Mouse (Mus musculus) stomach, postnatal 0 days (tissue): ENCODE measurements around the gene Pdpr. TPM values are rescaled to one million over a fixed set of nuclear protein-coding genes. Genes with fewer than 3 reads are reported as not detected.

Experiments
- ATAC-seq: fragments of 200-750 bp; cut with Nextera tagmentation; 2 replicates; pipeline ENCODE4 v1.8.0; 2017; ENCODE audit not compliant: low FRiP score, low TSS enrichment
- DNase-seq: peaks from one replicate; pipeline ENCODE4 v3.0.0-alpha.2; 2016; ENCODE audit warnings: low spot score
- H3K27ac ChIP-seq: fragments of 300-500 bp; sonication (generic); replicated peaks from 2 replicates; pipeline ENCODE4 v1.5.1; 2014; ENCODE audit warnings: mild to moderate bottlenecking, control low read depth
- H3K27me3 ChIP-seq: fragments of 300-500 bp; sonication (generic); 2 replicates; pipeline ENCODE4 v1.6.1; 2014; ENCODE audit warnings: low read length; ENCODE audit not compliant: control insufficient read depth, insufficient read depth
- H3K36me3 ChIP-seq: fragments of 300-500 bp; sonication (generic); 2 replicates; pipeline ENCODE4 v1.6.1; 2014; ENCODE audit warnings: low read length, mixed read lengths; ENCODE audit not compliant: control insufficient read depth, insufficient read depth
- H3K4me1 ChIP-seq: fragments of 300-500 bp; sonication (generic); replicated peaks from 2 replicates; pipeline ENCODE4 v1.6.1; 2014; ENCODE audit warnings: antibody characterized with exemption; ENCODE audit not compliant: control insufficient read depth, insufficient read depth
- H3K4me2 ChIP-seq: fragments of 300-500 bp; sonication (generic); replicated peaks from 2 replicates; pipeline ENCODE4 v1.6.1; 2014; ENCODE audit warnings: low read depth, mild to moderate bottlenecking, control low read depth, moderate library complexity
- H3K4me3 ChIP-seq: fragments of 300-500 bp; sonication (generic); 2 replicates; pipeline ENCODE4 v1.5.1; 2014; ENCODE audit warnings: low read depth, low read length, control low read depth
- H3K9ac ChIP-seq: fragments of 300-500 bp; sonication (generic); 2 replicates; pipeline ENCODE4 v1.6.1; 2014; ENCODE audit warnings: mild to moderate bottlenecking, low read length, control low read depth, mixed read lengths
- H3K9me3 ChIP-seq: fragments of 300-500 bp; sonication (generic); 2 replicates; pipeline ENCODE4 v1.6.1; 2016; ENCODE audit warnings: low read length; ENCODE audit not compliant: control insufficient read depth
- CTCF ChIP-seq: IDR thresholded peaks from 2 replicates; pipeline ENCODE4 v1.5.1; 2016; ENCODE audit warnings: antibody characterized with exemption, low read depth, mild to moderate bottlenecking, moderate library complexity
- EP300 ChIP-seq: optimal IDR thresholded peaks from 2 replicates; pipeline ENCODE3; 2016; ENCODE audit warnings: antibody characterized with exemption
- WGBS: fragments of 180-500 bp; shearing (Covaris S2); extraction: QIAGEN DNeasy Blood & Tissue Kit; methylation state at CpG from one replicate; pipeline ENCODE4 v1.1.7; 2014; 5-methylcytosine and 5-hydroxymethylcytosine counted together
- polyA plus RNA-seq: library from polyadenylated mRNA; unstranded; fragments of >200 nt; fragmentation: Nextera tagmentation; extraction: Ambion mirVana; gene quantifications from 2 replicates; pipeline ENCODE4 v1.2.1, GENCODE M21; 2015

The Pdpr gene
- polyA plus RNA-seq, 1 experiment from 2014 or later: 5.8 TPM

- no peaks in the 10 kb centered on the region for H3K9me3 ChIP-seq
- no peak overlapping the region for H3K9ac ChIP-seq
- 90% methylated on average over 8 of the region's 8 CpGs for WGBS
- no peak for TF ChIP-seq CTCF
- no peak for TF ChIP-seq EP300
- DNase-seq: no peak
- H3K4me3 ChIP-seq: no peak overlapping the region
- H3K27ac ChIP-seq: no peak overlapping the region
- no peaks in the 10 kb centered on the region for H3K4me1 ChIP-seq
- no peak overlapping the region for H3K4me2 ChIP-seq
- peaks cover 22% of the 10 kb centered on the region for H3K36me3 ChIP-seq
- ATAC-seq: no peak
- H3K27me3 ChIP-seq: no peaks in the 10 kb centered on the region
Observed at GRCm38 (mm10) chr8:111155721-111156436, 61.4 kb downstream of the Pdpr start.

- Histone ChIP-seq H3K27ac (no peak overlapping the region), H3K27me3 (no peaks in the 10 kb centered on the region), H3K4me3 (no peak overlapping the region), H3K9me3 (no peaks in the 10 kb centered on the region), H3K4me1 (no peaks in the 10 kb centered on the region), H3K36me3 (peaks cover 36% of the 10 kb centered on the region), H3K4me2 (no peak overlapping the region), H3K9ac (no peak overlapping the region)
- DNase-seq: peak; percentile 74
- no peak for TF ChIP-seq EP300
- TF ChIP-seq CTCF: peak; percentile 78
- ATAC-seq: peak; percentile 83
- WGBS: 45% methylated on average over 14 of the region's 14 CpGs
Observed at GRCm38 (mm10) chr8:111157617-111158016, 63.2 kb downstream of the Pdpr start.

- Histone ChIP-seq H3K27ac (no peak overlapping the region), H3K4me2 (no peak overlapping the region), H3K36me3 (peaks cover 32% of the 10 kb centered on the region), H3K4me3 (no peak overlapping the region), H3K9me3 (no peaks in the 10 kb centered on the region), H3K9ac (no peak overlapping the region), H3K27me3 (no peaks in the 10 kb centered on the region), H3K4me1 (no peaks in the 10 kb centered on the region)
- 92% methylated on average over 5 of the region's 5 CpGs for WGBS
- TF ChIP-seq CTCF (no peak), EP300 (no peak)
- ATAC-seq: no peak
- no peak for DNase-seq
Observed at GRCm38 (mm10) chr8:111171661-111172060, 77.2 kb downstream of the Pdpr start.

GRCm38 (mm10) chr8:111185472-111185947, 91.1 kb downstream of the Pdpr start:
- Histone ChIP-seq H3K27ac (peak overlapping the region; percentile 49; the same call in 1 of the 2 replicates), H3K4me3 (no peak overlapping the region), H3K9ac (0 out of 2 replicates have a peak overlapping the region, but pooled peaks have one; percentile 13), H3K4me1 (no peaks in the 10 kb centered on the region), H3K27me3 (no peaks in the 10 kb centered on the region), H3K36me3 (no peaks in the 10 kb centered on the region; the same call in 1 of the 2 replicates), H3K4me2 (no peak overlapping the region), H3K9me3 (no peaks in the 10 kb centered on the region)
- WGBS: 35% methylated on average over 4 of the region's 4 CpGs
- peak; percentile 81 for ATAC-seq
- peak; percentile 70 for DNase-seq
- no peak for TF ChIP-seq EP300
- no peak for TF ChIP-seq CTCF

Other genes with a start within 250 kb of the Pdpr start
- 34.1 and 34.9 TPM in 2 replicates for gene Cog4, start 248.0 kb upstream of the Pdpr start, polyA plus RNA-seq
- 38.6 and 39.0 TPM in 2 replicates for gene Sf3b3, start 247.8 kb upstream of the Pdpr start, polyA plus RNA-seq
- 6.0 and 6.5 TPM in 2 replicates for gene Fuk, start 192.1 kb upstream of the Pdpr start, polyA plus RNA-seq
- gene St3gal2, start 174.7 kb upstream of the Pdpr start, polyA plus RNA-seq: 7.1 and 7.3 TPM in 2 replicates
- 6.2 and 7.5 TPM in 2 replicates for gene Ddx19a, start 96.8 kb upstream of the Pdpr start, polyA plus RNA-seq
- 4.1 and 4.8 TPM in 2 replicates for gene Ddx19b, start 62.9 kb upstream of the Pdpr start, polyA plus RNA-seq
- gene Aars, start 61.5 kb upstream of the Pdpr start, polyA plus RNA-seq: 27.4 and 28.8 TPM in 2 replicates
- 8.6 and 10.0 TPM in 2 replicates for gene Exosc6, start 38.3 kb upstream of the Pdpr start, polyA plus RNA-seq
- gene Clec18a, start 2.2 kb upstream of the Pdpr start, polyA plus RNA-seq: not detected in 2 replicates
- gene Glg1, start 164.6 kb downstream of the Pdpr start, polyA plus RNA-seq: 25.1 and 27.3 TPM in 2 replicates
- gene Rfwd3, start 205.6 kb downstream of the Pdpr start, polyA plus RNA-seq: 12.0 and 12.5 TPM in 2 replicates
- 4.4 and 4.8 TPM in 2 replicates for gene Mlkl, start 243.5 kb downstream of the Pdpr start, polyA plus RNA-seq